Mouse (Mus musculus) cortical plate, adult 2 months (tissue): ENCODE results near the gene Ptger3.

Source experiments
- CTCF ChIP-seq: fragments of 200-500 bp; IDR thresholded peaks from 2 replicates; pipeline ENCODE4 v1.5.1; 2011; ENCODE audit warnings: mild to moderate bottlenecking, control low read depth, low read length; ENCODE audit not compliant: insufficient read depth; ENCODE audit errors: extremely low read depth
- POLR2A ChIP-seq: fragments of 200-500 bp; IDR thresholded peaks from 2 replicates; pipeline ENCODE4 v1.6.1; 2011; ENCODE audit warnings: mild to moderate bottlenecking, low read length, control low read depth; ENCODE audit not compliant: insufficient read depth; ENCODE audit errors: extremely low read depth

GRCm38 (mm10) chr3:157664486-157665041 lies 97.9 kb downstream of the Ptger3 start:
- TF ChIP-seq CTCF (no peak), POLR2A (no peak)
